Mouse (Mus musculus) midbrain, embryonic 11.5 days (tissue): Measurements from ENCODE around the gene Prkaca. TPM values are rescaled to one million over a fixed set of nuclear protein-coding genes. Genes with fewer than 3 reads are reported as not detected.
A peak's percentile ranks its signal among the peaks of the same experiment; 100 is the strongest.

Source experiments
- ATAC-seq: fragments of 200-750 bp; cut with Nextera tagmentation; 2 replicates; pipeline ENCODE4 v1.8.0; 2017; ENCODE audit warnings: moderate TSS enrichment, moderate library complexity; ENCODE audit not compliant: low FRiP score
- DNase-seq: peaks from one replicate; pipeline ENCODE4 v3.0.0; 2015; ENCODE audit warnings: low spot score; ENCODE audit errors: missing footprints
- H3K27ac ChIP-seq: fragments of 300-500 bp; sonication (generic); 2 replicates; pipeline ENCODE4 v1.5.1; 2014; ENCODE audit warnings: low read depth, low read length
- H3K27me3 ChIP-seq: fragments of 300-500 bp; sonication (generic); 2 replicates; pipeline ENCODE4 v1.6.1; 2014; ENCODE audit warnings: mild to moderate bottlenecking, low read length, moderate library complexity, mixed read lengths; ENCODE audit not compliant: control insufficient read depth, insufficient read depth
- H3K36me3 ChIP-seq: fragments of 300-500 bp; sonication (generic); 2 replicates; pipeline ENCODE4 v1.6.1; 2014; ENCODE audit warnings: mild to moderate bottlenecking, low read length, moderate library complexity, mixed read lengths; ENCODE audit not compliant: control insufficient read depth, insufficient read depth
- H3K4me1 ChIP-seq: fragments of 300-500 bp; sonication (generic); 2 replicates; pipeline ENCODE4 v1.6.1; 2014; ENCODE audit warnings: low read length; ENCODE audit not compliant: control insufficient read depth, insufficient read depth
- H3K4me2 ChIP-seq: fragments of 300-500 bp; sonication (generic); 2 replicates; pipeline ENCODE4 v1.6.1; 2014; ENCODE audit warnings: mild to moderate bottlenecking, moderate library complexity
- H3K4me3 ChIP-seq: fragments of 300-500 bp; sonication (generic); 2 replicates; pipeline ENCODE4 v1.5.1; 2014; ENCODE audit warnings: low read depth, low read length
- H3K9ac ChIP-seq: fragments of 300-500 bp; sonication (generic); 2 replicates; pipeline ENCODE4 v1.6.1; 2014; ENCODE audit warnings: low read length
- H3K9me3 ChIP-seq: fragments of 300-500 bp; sonication (generic); 2 replicates; pipeline ENCODE4 v1.6.1; 2016; ENCODE audit warnings: low read length; ENCODE audit not compliant: control insufficient read depth
- WGBS: fragments of 180-500 bp; shearing (Covaris S2); extraction: QIAGEN DNeasy Blood & Tissue Kit; methylation state at CpG from one replicate; pipeline ENCODE4 v1.1.7; 2014; 5-methylcytosine and 5-hydroxymethylcytosine counted together
- polyA plus RNA-seq: library from polyadenylated mRNA; unstranded; fragments of >200 nt; fragmentation: Nextera tagmentation; extraction: Ambion mirVana; gene quantifications from 2 replicates; pipeline ENCODE4 v1.2.1, GENCODE M21; 2014

Prkaca gene
- 139 and 156 TPM in 2 replicates for polyA plus RNA-seq

GRCm38 (mm10) chr8:83972150-83973120 is at the start of gene Prkaca:
Gene Prkaca, plus strand, starts transcription at chr8:83972993.
- H3K4me1 ChIP-seq = peaks cover 20% of the 10 kb centered on the region

GRCm38 (mm10) chr8:83924585-83924984 is 48.2 kb upstream of the Prkaca start:
- Histone ChIP-seq H3K4me1 (no peaks in the 10 kb centered on the region), H3K27ac (no peak overlapping the region), H3K9ac (no peak overlapping the region), H3K4me2 (no peak overlapping the region), H3K4me3 (no peak overlapping the region), H3K9me3 (no peaks in the 10 kb centered on the region), H3K27me3 (no peaks in the 10 kb centered on the region), H3K36me3 (peaks cover 11% of the 10 kb centered on the region)
- WGBS = 90% methylated on average over 5 of the region's 5 CpGs
- no peak for ATAC-seq
- no peak for DNase-seq

More at GRCm38 (mm10) chr8:83972150-83973120, at the start of gene Prkaca:
- peak within 1 kb of the TSS; percentile 92 for H3K9ac ChIP-seq
- peak within 1 kb of the TSS; percentile 99 for H3K4me2 ChIP-seq
- no peaks in the 10 kb centered on the region for H3K27me3 ChIP-seq
- peak within 1 kb of the TSS; percentile 92 for H3K4me3 ChIP-seq
- peak within 1 kb of the TSS; percentile 68 for H3K27ac ChIP-seq
- no peaks in the 10 kb centered on the region for H3K9me3 ChIP-seq
- ATAC-seq (peak; percentile 100), DNase-seq (peak; percentile 99)
- H3K36me3 ChIP-seq = peaks cover 6% of the 10 kb centered on the region; the same call in 1 of the 2 replicates
- WGBS = under 1% methylated on average over 83 of the region's 94 CpGs

GRCm38 (mm10) chr8:83926266-83926665 is 46.5 kb upstream of the Prkaca start:
- Histone ChIP-seq H3K27ac (no peak overlapping the region), H3K9ac (no peak overlapping the region), H3K4me1 (no peaks in the 10 kb centered on the region), H3K4me3 (no peak overlapping the region), H3K4me2 (no peak overlapping the region), H3K36me3 (peaks cover 14% of the 10 kb centered on the region), H3K27me3 (no peaks in the 10 kb centered on the region), H3K9me3 (no peaks in the 10 kb centered on the region)
- DNase-seq (no peak), ATAC-seq (no peak)
- WGBS = 76% methylated on average over 7 of the region's 7 CpGs

GRCm38 (mm10) chr8:83934222-83934621 is 38.6 kb upstream of the Prkaca start:
- Histone ChIP-seq H3K36me3 (peaks cover 31% of the 10 kb centered on the region), H3K4me2 (no peak overlapping the region)

GRCm38 (mm10) chr8:83934994-83935393 is 37.8 kb upstream of the Prkaca start:
- no peak overlapping the region for H3K4me2 ChIP-seq
- no peaks in the 10 kb centered on the region for H3K27me3 ChIP-seq
- no peaks in the 10 kb centered on the region for H3K4me1 ChIP-seq
- peaks cover 26% of the 10 kb centered on the region for H3K36me3 ChIP-seq
- no peak overlapping the region for H3K9ac ChIP-seq
- 90% methylated on average over 2 of the region's 2 CpGs for WGBS
- ATAC-seq (no peak), DNase-seq (no peak)
- H3K27ac ChIP-seq = no peak overlapping the region
- no peak overlapping the region for H3K4me3 ChIP-seq
- no peaks in the 10 kb centered on the region for H3K9me3 ChIP-seq

More at GRCm38 (mm10) chr8:83934222-83934621, 38.6 kb upstream of the Prkaca start:
- Histone ChIP-seq H3K9me3 (no peaks in the 10 kb centered on the region), H3K4me3 (no peak overlapping the region), H3K9ac (no peak overlapping the region), H3K27ac (no peak overlapping the region), H3K4me1 (no peaks in the 10 kb centered on the region), H3K27me3 (no peaks in the 10 kb centered on the region)
- 90% methylated on average over 5 of the region's 5 CpGs for WGBS
- ATAC-seq = no peak
- DNase-seq = no peak

- 94% methylated on average over 8 of the region's 8 CpGs for WGBS
- H3K9me3 ChIP-seq = no peaks in the 10 kb centered on the region
- ATAC-seq = no peak
- H3K4me1 ChIP-seq = no peaks in the 10 kb centered on the region
- no peaks in the 10 kb centered on the region for H3K27me3 ChIP-seq
- no peak for DNase-seq
- H3K4me3 ChIP-seq = no peak overlapping the region
- H3K4me2 ChIP-seq = no peak overlapping the region
- no peak overlapping the region for H3K27ac ChIP-seq
- peaks cover 26% of the 10 kb centered on the region for H3K36me3 ChIP-seq
- no peak overlapping the region for H3K9ac ChIP-seq
Observed at GRCm38 (mm10) chr8:83935435-83935834, 37.4 kb upstream of the Prkaca start.

GRCm38 (mm10) chr8:83937645-83938044 is 35.1 kb upstream of the Prkaca start:
- Histone ChIP-seq H3K27ac (no peak overlapping the region), H3K9me3 (no peaks in the 10 kb centered on the region), H3K9ac (no peak overlapping the region), H3K36me3 (peaks cover 21% of the 10 kb centered on the region), H3K4me1 (no peaks in the 10 kb centered on the region), H3K27me3 (no peaks in the 10 kb centered on the region), H3K4me2 (no peak overlapping the region), H3K4me3 (no peak overlapping the region)
- WGBS = 96% methylated on average over 7 of the region's 7 CpGs
- ATAC-seq = no peak
- DNase-seq = no peak

- no peak overlapping the region for H3K4me2 ChIP-seq
- H3K4me1 ChIP-seq = no peaks in the 10 kb centered on the region
- ATAC-seq (no peak), DNase-seq (no peak)
- H3K9ac ChIP-seq = no peak overlapping the region
- no peak overlapping the region for H3K27ac ChIP-seq
- H3K4me3 ChIP-seq = no peak overlapping the region
- 89% methylated on average over 15 of the region's 15 CpGs for WGBS
- H3K36me3 ChIP-seq = peaks cover 21% of the 10 kb centered on the region
- H3K9me3 ChIP-seq = no peaks in the 10 kb centered on the region
- H3K27me3 ChIP-seq = no peaks in the 10 kb centered on the region
Observed at GRCm38 (mm10) chr8:83938330-83938729, 34.5 kb upstream of the Prkaca start.

- 78% methylated on average over 6 of the region's 6 CpGs for WGBS
- DNase-seq = no peak
- H3K27ac ChIP-seq = no peak overlapping the region
- H3K36me3 ChIP-seq = peaks cover 2% of the 10 kb centered on the region; the same call in 1 of the 2 replicates
- H3K4me3 ChIP-seq = no peak overlapping the region
- H3K9ac ChIP-seq = no peak overlapping the region
- ATAC-seq = no peak
- no peaks in the 10 kb centered on the region for H3K9me3 ChIP-seq
- no peaks in the 10 kb centered on the region for H3K27me3 ChIP-seq
- H3K4me2 ChIP-seq = no peak overlapping the region
- no peaks in the 10 kb centered on the region for H3K4me1 ChIP-seq
Observed at GRCm38 (mm10) chr8:83941066-83941677, 31.6 kb upstream of the Prkaca start.
